Mouse (Mus musculus) C2C12 (cell line): ENCODE results near the gene Smpdl3a.

Experiments
- CEBPB ChIP-seq: IDR thresholded peaks from one replicate; pipeline ENCODE4 v1.6.1; 2011; ENCODE audit warnings: low read depth, mild to moderate bottlenecking, control low read depth, moderate library complexity
- CTCF ChIP-seq: IDR thresholded peaks from one replicate; pipeline ENCODE4 v1.5.1; 2011; ENCODE audit not compliant: control insufficient read depth, insufficient read depth, insufficient read length
- MAX ChIP-seq: IDR thresholded peaks from one replicate; pipeline ENCODE4 v1.6.1; 2011; ENCODE audit warnings: mild to moderate bottlenecking, control low read depth
- MYOD1 ChIP-seq: IDR thresholded peaks from one replicate; pipeline ENCODE4 v1.6.1; 2011; ENCODE audit warnings: low read depth; ENCODE audit not compliant: control insufficient read depth, insufficient read length

DNA sequence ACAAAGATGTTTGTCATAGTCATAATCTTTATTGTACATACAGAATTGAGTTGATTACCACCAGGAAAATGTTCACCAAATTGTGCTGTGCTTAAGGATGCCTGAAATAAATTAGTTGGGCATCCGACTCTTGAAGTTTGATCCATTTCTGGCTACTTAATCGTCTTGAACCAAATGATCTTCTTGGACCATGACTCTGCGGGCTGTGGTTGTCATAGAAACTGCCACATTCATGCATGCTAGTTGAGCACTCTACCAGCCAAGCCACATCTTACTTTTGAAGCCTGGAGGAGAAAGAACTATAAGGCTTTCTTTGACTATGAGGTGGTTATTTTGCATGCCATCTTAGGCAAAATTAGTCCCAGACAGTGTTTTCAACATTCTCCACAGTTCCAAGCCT lies 35.5 kb downstream of the Smpdl3a start:
- TF ChIP-seq CTCF, result no peak
- TF ChIP-seq MYOD1, result no peak
- no peak for TF ChIP-seq MAX
- TF ChIP-seq CEBPB, result no peak
